Mouse (Mus musculus): ENCODE results near the gene Sox8.

Sox8 gene

GRCm38 (mm10) chr17:25570648-25571452 is at the start of gene Sox8:
Gene Sox8 (minus strand): TSS chr17:25570686.
- peak; percentile 79 to 88 for DNase-seq (ENCODE audit: inconsistent age in 2 of 2, low spot score in 1 of 2)

- peak; percentile 43 to 77 for DNase-seq (ENCODE audit: inconsistent age in 2 of 2, low spot score in 1 of 2)
These were observed 48.1 kb upstream of the Sox8 start for GRCm38 (mm10) chr17:25618508-25619056.

GRCm38 (mm10) chr17:25614723-25615510 is 44.4 kb upstream of the Sox8 start:
- no peak for DNase-seq (ENCODE audit: inconsistent age in 2 of 2, low spot score in 1 of 2)

DNA sequence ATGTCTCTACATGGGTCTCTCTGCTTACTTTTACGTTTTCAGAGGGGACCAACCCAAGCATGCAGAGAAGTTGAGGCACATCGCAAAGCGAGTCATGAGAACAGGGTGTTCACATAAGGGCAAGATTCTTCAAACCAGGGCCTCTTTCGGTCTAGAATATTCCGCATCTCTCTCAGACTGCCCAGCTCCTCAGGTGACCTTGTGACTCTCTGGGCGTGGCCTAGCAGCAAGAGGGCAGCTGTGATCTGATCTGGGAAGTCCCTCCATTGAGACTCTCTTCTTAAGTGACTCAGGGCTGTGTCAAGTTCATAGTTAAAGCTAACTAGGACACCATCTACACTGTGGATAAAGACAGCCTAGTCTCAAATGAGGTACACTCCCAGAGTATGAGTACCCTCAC is 42.8 kb upstream of the Sox8 start:
- DNase-seq (ENCODE audit: inconsistent age in 2 of 2, low spot score in 1 of 2), result no peak

- DNase-seq (ENCODE audit: inconsistent age in 2 of 2, low spot score in 1 of 2), result no peak
These were observed 42.1 kb upstream of the Sox8 start for GRCm38 (mm10) chr17:25612537-25612936.

DNA sequence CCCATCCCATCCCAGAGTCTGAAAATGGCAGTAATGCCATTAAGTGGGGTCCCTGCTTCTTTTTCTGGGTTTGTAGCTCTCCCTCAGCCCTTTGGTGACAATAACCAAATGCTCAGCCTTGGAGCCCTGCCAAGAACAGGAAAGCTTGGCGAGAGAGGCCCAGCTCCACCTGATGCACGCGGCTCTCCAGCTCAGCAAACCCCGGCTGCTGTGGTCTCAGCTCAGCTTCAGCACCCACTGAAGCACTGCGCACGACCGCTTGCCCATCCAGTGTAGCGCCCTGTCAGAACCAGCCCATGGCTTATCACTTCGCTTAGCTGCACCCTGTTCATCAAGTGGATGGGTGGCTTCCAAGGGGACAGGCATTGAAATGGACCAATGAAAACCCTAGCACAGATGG is 39.7 kb upstream of the Sox8 start:
- DNase-seq (ENCODE audit: inconsistent age in 2 of 2, low spot score in 1 of 2), result peak; percentile 35 to 65

GRCm38 (mm10) chr17:25609506-25609828 is 39.0 kb upstream of the Sox8 start:
- DNase-seq (ENCODE audit: inconsistent age in 2 of 2, low spot score in 1 of 2), result no peak

GRCm38 (mm10) chr17:25608821-25609505 is 38.5 kb upstream of the Sox8 start:
- no peak for DNase-seq (ENCODE audit: inconsistent age in 2 of 2, low spot score in 1 of 2)

- DNase-seq (ENCODE audit: inconsistent age in 2 of 2, low spot score in 1 of 2), result no peak
These were observed 37.8 kb upstream of the Sox8 start for GRCm38 (mm10) chr17:25608137-25608785.

- no peak for DNase-seq (ENCODE audit: inconsistent age in 2 of 2, low spot score in 1 of 2)
These were observed 33.7 kb upstream of the Sox8 start for GRCm38 (mm10) chr17:25604234-25604633.

DNA sequence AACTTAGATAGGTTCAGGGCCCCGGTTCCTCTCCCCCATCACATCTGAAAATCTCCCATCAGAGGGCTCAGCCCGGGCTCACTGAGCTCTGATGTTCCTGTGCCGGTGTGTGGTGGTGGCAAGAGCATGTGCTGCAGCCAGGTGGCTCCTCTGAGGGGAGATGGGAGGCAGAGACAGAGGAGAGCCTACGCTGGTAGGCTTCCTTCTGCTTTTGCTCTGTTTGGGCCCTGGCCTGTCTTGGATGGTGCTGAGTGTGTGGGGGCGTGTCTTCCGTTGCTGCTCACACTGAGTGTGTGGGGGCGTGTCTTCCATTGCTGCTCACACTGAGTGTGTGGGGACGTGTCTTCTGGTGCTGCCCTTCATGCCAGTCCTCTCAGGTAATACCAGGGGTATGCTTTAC is 31.9 kb upstream of the Sox8 start:
- DNase-seq (ENCODE audit: inconsistent age in 2 of 2, low spot score in 1 of 2), result no peak

- no peak for DNase-seq (ENCODE audit: inconsistent age in 2 of 2, low spot score in 1 of 2)
These were observed 27.1 kb upstream of the Sox8 start for GRCm38 (mm10) chr17:25597537-25597936.

GRCm38 (mm10) chr17:25595495-25595894 is 25.0 kb upstream of the Sox8 start:
- DNase-seq (ENCODE audit: inconsistent age in 2 of 2, low spot score in 1 of 2), result peak; percentile 77 to 90

GRCm38 (mm10) chr17:25593411-25594261 is 23.1 kb upstream of the Sox8 start:
- DNase-seq (ENCODE audit: inconsistent age in 2 of 2, low spot score in 1 of 2), result no peak

GRCm38 (mm10) chr17:25592336-25592735 is 21.9 kb upstream of the Sox8 start:
- DNase-seq (ENCODE audit: inconsistent age in 2 of 2, low spot score in 1 of 2), result no peak

GRCm38 (mm10) chr17:25590985-25591384 is 20.5 kb upstream of the Sox8 start:
- no peak for DNase-seq (ENCODE audit: inconsistent age in 2 of 2, low spot score in 1 of 2)

GRCm38 (mm10) chr17:25590068-25590467 is 19.6 kb upstream of the Sox8 start:
- DNase-seq (ENCODE audit: inconsistent age in 2 of 2, low spot score in 1 of 2), result no peak

GRCm38 (mm10) chr17:25584646-25585045 is 14.2 kb upstream of the Sox8 start:
- no peak for DNase-seq (ENCODE audit: inconsistent age in 2 of 2, low spot score in 1 of 2)

DNA sequence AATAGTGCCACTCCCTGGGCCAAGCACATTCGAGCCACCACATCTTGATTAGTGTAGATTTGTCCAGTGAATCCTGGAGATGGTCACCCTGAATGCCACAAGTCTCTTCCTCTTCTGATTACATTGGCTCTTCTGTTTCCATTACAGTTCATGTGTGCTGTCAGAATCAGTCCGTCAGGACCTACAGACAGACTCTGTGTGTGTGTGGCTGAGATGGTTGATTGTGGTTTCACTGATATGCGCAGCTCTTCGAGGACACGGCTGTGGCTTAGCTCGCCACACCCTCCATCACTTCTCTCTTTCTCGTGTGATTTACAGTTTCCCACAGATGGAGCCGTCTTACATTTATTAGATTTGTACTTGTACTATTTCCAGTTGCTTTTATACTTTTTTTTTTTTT is 13.4 kb upstream of the Sox8 start:
- no peak for DNase-seq (ENCODE audit: inconsistent age in 2 of 2, low spot score in 1 of 2)

- no peak for DNase-seq (ENCODE audit: inconsistent age in 2 of 2, low spot score in 1 of 2)
These were observed 12.6 kb upstream of the Sox8 start for GRCm38 (mm10) chr17:25583099-25583498.

Measured in adrenal gland, adult (tissue).